Mouse (Mus musculus) layer of hippocampus, adult 6 months (tissue): ENCODE results near the gene Ppp1r32. TPM values are rescaled to one million over a fixed set of nuclear protein-coding genes. Genes with fewer than 3 reads are reported as not detected.

Experiments
- long read RNA-seq, 2 experiments: library from polyadenylated mRNA; unstranded; transcript quantifications; one replicate each; pipeline ENCODE4 v2.0.0; 2019 to 2020
- polyA plus RNA-seq: library from polyadenylated mRNA; unstranded; fragments of <200 nt; fragmentation: Nextera tagmentation; gene quantifications from 2 replicates; pipeline ENCODE4 v1.2.3, GENCODE M21; 2021

The Ppp1r32 gene
- 3.2 and 4.0 TPM in 2 replicates for polyA plus RNA-seq
- long read RNA-seq, experiment 1, partial matches to known transcripts = 0 of 3 reads
- long read RNA-seq, experiment 1, other reads (novel, unspliced or antisense) = 1 of 3 reads
- long read RNA-seq, experiment 2, partial matches to known transcripts = 0 of 5 reads
- long read RNA-seq, experiment 2, other reads (novel, unspliced or antisense) = 2 of 5 reads

GRCm38 (mm10) chr19:10482703-10483102 lies at the start of gene Ppp1r32:
Ppp1r32 (minus strand) TSS chr19:10482928.

GRCm38 (mm10) chr19:10525910-10526309 lies 43.2 kb upstream of the Ppp1r32 start, which contains the start of gene Sdhaf2:
Sdhaf2 (minus strand) TSS chr19:10526142.

GRCm38 (mm10) chr19:10525106-10525901 lies 42.6 kb upstream of the Ppp1r32 start, which contains the start of gene Cpsf7:
Cpsf7 (plus strand) TSS chr19:10525266.

GRCm38 (mm10) chr19:10456752-10457483 lies 25.8 kb downstream of the Ppp1r32 start, which contains the start of gene Lrrc10b:
Lrrc10b (minus strand) TSS chr19:10457473.

Other genes with a start within 250 kb of the Ppp1r32 start
- gene Myrf, start 242.2 kb downstream of the Ppp1r32 start, polyA plus RNA-seq = 2.9 and 3.1 TPM in 2 replicates
- gene Dagla, start 178.1 kb downstream of the Ppp1r32 start, polyA plus RNA-seq = 49.2 and 62.6 TPM in 2 replicates
- gene Syt7, start 93.8 kb downstream of the Ppp1r32 start, polyA plus RNA-seq = 7.3 and 8.5 TPM in 2 replicates
- gene Lrrc10b, start 25.5 kb downstream of the Ppp1r32 start, polyA plus RNA-seq = 5.6 and 6.1 TPM in 2 replicates
- 8.6 and 8.8 TPM in 2 replicates for gene Cpsf7, start 42.3 kb upstream of the Ppp1r32 start, polyA plus RNA-seq
- 66.4 and 68.1 TPM in 2 replicates for gene Sdhaf2, start 43.2 kb upstream of the Ppp1r32 start, polyA plus RNA-seq
- gene Tmem216, start 73.3 kb upstream of the Ppp1r32 start, polyA plus RNA-seq = 16.1 and 17.2 TPM in 2 replicates
- gene Cyb561a3, start 94.2 kb upstream of the Ppp1r32 start, polyA plus RNA-seq = 26.1 and 26.4 TPM in 2 replicates
- 14.6 and 16.6 TPM in 2 replicates for gene Tmem138, start 94.4 kb upstream of the Ppp1r32 start, polyA plus RNA-seq
- gene Ddb1, start 122.4 kb upstream of the Ppp1r32 start, polyA plus RNA-seq = 60.8 and 69.5 TPM in 2 replicates
- 2.3 and 2.7 TPM in 2 replicates for gene Tkfc, start 122.7 kb upstream of the Ppp1r32 start, polyA plus RNA-seq
- gene Vwce, start 151.3 kb upstream of the Ppp1r32 start, polyA plus RNA-seq = 0.13 and 0.14 TPM in 2 replicates
- not detected in 2 replicates for gene Pga5, start 195.1 kb upstream of the Ppp1r32 start, polyA plus RNA-seq
- gene Vps37c, start 205.8 kb upstream of the Ppp1r32 start, polyA plus RNA-seq = 24.5 and 24.7 TPM in 2 replicates